Mouse (Mus musculus) liver, embryonic 13.5 days (tissue): ENCODE results near the gene Fah. TPM values are rescaled to one million over a fixed set of nuclear protein-coding genes. Genes with fewer than 3 reads are reported as not detected.

Experiments used
- ATAC-seq: fragments of 200-750 bp; cut with Nextera tagmentation; 2 replicates; pipeline ENCODE4 v1.8.0; 2017; ENCODE audit warnings: low read depth, mild to moderate bottlenecking, moderate number of reproducible peaks, moderate library complexity
- DNase-seq: peaks from one replicate; pipeline ENCODE4 v3.0.0; 2022
- H3K27ac ChIP-seq: fragments of 300-500 bp; sonication (generic); 2 replicates; pipeline ENCODE4 v1.5.1; 2015; ENCODE audit warnings: moderate library complexity, mild to moderate bottlenecking, inconsistent platforms
- H3K27me3 ChIP-seq: fragments of 300-500 bp; sonication (generic); 2 replicates; pipeline ENCODE4 v1.6.1; 2015; ENCODE audit warnings: mild to moderate bottlenecking, inconsistent platforms
- H3K36me3 ChIP-seq: fragments of 300-500 bp; sonication (generic); 2 replicates; pipeline ENCODE4 v1.6.1; 2015; ENCODE audit warnings: mild to moderate bottlenecking, inconsistent platforms
- H3K4me1 ChIP-seq: fragments of 300-500 bp; sonication (generic); replicated peaks from 2 replicates; pipeline ENCODE4 v1.6.1; 2015; ENCODE audit warnings: inconsistent platforms
- H3K4me2 ChIP-seq: fragments of 300-500 bp; sonication (generic); 2 replicates; pipeline ENCODE4 v1.6.1; 2015; ENCODE audit warnings: inconsistent platforms, mild to moderate bottlenecking, moderate library complexity
- H3K4me3 ChIP-seq: fragments of 300-500 bp; sonication (generic); replicated peaks from 2 replicates; pipeline ENCODE4 v1.5.1; 2015; ENCODE audit warnings: mild to moderate bottlenecking, inconsistent platforms
- H3K9ac ChIP-seq: fragments of 300-500 bp; sonication (generic); 2 replicates; pipeline ENCODE4 v1.6.1; 2015; ENCODE audit warnings: mild to moderate bottlenecking, inconsistent platforms
- H3K9me3 ChIP-seq: fragments of 300-500 bp; sonication (generic); replicated peaks from 2 replicates; pipeline ENCODE4 v1.6.1; 2016; ENCODE audit warnings: inconsistent platforms
- WGBS: fragments of 180-500 bp; shearing (Covaris S2); methylation state at CpG from one replicate; pipeline ENCODE4 v1.1.7; 2015; ENCODE audit not compliant: insufficient replicate concordance; 5-methylcytosine and 5-hydroxymethylcytosine counted together
- polyA plus RNA-seq: library from polyadenylated mRNA; unstranded; fragments of >200 nt; fragmentation: Nextera tagmentation; extraction: Ambion mirVana; gene quantifications from 2 replicates; pipeline ENCODE4 v1.2.1, GENCODE M21; 2015

Fah gene
- polyA plus RNA-seq, 1 experiment from 2014 or later, result 23.3 TPM

- H3K27me3 ChIP-seq, result no peaks in the 10 kb centered on the region
- H3K36me3 ChIP-seq, result peaks cover 43% of the 10 kb centered on the region
- 84% methylated on average over 3 of the region's 3 CpGs for WGBS
- no peak for ATAC-seq
- no peak overlapping the region for H3K9ac ChIP-seq
- H3K4me1 ChIP-seq, result 0 out of 2 replicates have a peak, but pooled peaks cover 3% of the 10 kb centered on the region
- no peak for DNase-seq
- no peaks in the 10 kb centered on the region for H3K9me3 ChIP-seq
- H3K4me3 ChIP-seq, result no peak overlapping the region
- H3K27ac ChIP-seq, result no peak overlapping the region
- no peak overlapping the region for H3K4me2 ChIP-seq
These were observed 14.4 kb upstream of the Fah start for GRCm38 (mm10) chr7:84620956-84621355.

- ATAC-seq (no peak), DNase-seq (no peak)
- Histone ChIP-seq H3K4me1 (0 out of 2 replicates have a peak, but pooled peaks cover 3% of the 10 kb centered on the region), H3K27me3 (no peaks in the 10 kb centered on the region), H3K27ac (no peak overlapping the region), H3K4me2 (no peak overlapping the region), H3K9me3 (no peaks in the 10 kb centered on the region), H3K9ac (no peak overlapping the region), H3K36me3 (peaks cover 40% of the 10 kb centered on the region), H3K4me3 (no peak overlapping the region)
- 81% methylated on average over 2 of the region's 2 CpGs for WGBS
These were observed 12.4 kb upstream of the Fah start for GRCm38 (mm10) chr7:84618951-84619350.

- no peak for DNase-seq
- Histone ChIP-seq H3K27ac (no peak overlapping the region), H3K9me3 (no peaks in the 10 kb centered on the region), H3K4me1 (peaks cover 14% of the 10 kb centered on the region), H3K36me3 (peaks cover 26% of the 10 kb centered on the region), H3K4me3 (no peak overlapping the region), H3K27me3 (no peaks in the 10 kb centered on the region), H3K9ac (no peak overlapping the region), H3K4me2 (no peak overlapping the region)
- ATAC-seq, result no peak
- 31% methylated on average over 4 of the region's 4 CpGs for WGBS
These were observed 5.9 kb upstream of the Fah start for GRCm38 (mm10) chr7:84612445-84612844.

GRCm38 (mm10) chr7:84611609-84612008 is 5.1 kb upstream of the Fah start:
- H3K4me3 ChIP-seq, result no peak overlapping the region
- H3K4me1 ChIP-seq, result peaks cover 18% of the 10 kb centered on the region
- H3K9me3 ChIP-seq, result no peaks in the 10 kb centered on the region
- no peak overlapping the region for H3K27ac ChIP-seq
- WGBS, result 22% methylated on average over 1 of the region's 1 CpGs
- DNase-seq (no peak), ATAC-seq (no peak)
- no peak overlapping the region for H3K9ac ChIP-seq
- H3K36me3 ChIP-seq, result peaks cover 19% of the 10 kb centered on the region
- H3K27me3 ChIP-seq, result no peaks in the 10 kb centered on the region
- H3K4me2 ChIP-seq, result no peak overlapping the region

GRCm38 (mm10) chr7:84605704-84606292 is 724 bp downstream of the Fah start:
- Histone ChIP-seq H3K27me3 (no peaks in the 10 kb centered on the region), H3K27ac (peak overlapping the region; percentile 64), H3K36me3 (0 out of 2 replicates have a peak, but pooled peaks cover 4% of the 10 kb centered on the region), H3K4me1 (peaks cover 26% of the 10 kb centered on the region), H3K9ac (peak overlapping the region; percentile 70), H3K4me3 (peak overlapping the region; percentile 69), H3K4me2 (peak overlapping the region; percentile 96), H3K9me3 (no peaks in the 10 kb centered on the region)
- ATAC-seq, result peak; percentile 99
- under 1% methylated on average over 36 of the region's 36 CpGs for WGBS
- DNase-seq, result peak; percentile 80

GRCm38 (mm10) chr7:84605033-84605687 is 1.4 kb downstream of the Fah start:
- H3K9me3 ChIP-seq, result no peaks in the 10 kb centered on the region
- peak overlapping the region; percentile 69 for H3K4me3 ChIP-seq
- ATAC-seq, result peak; percentile 11; the same call in 1 of the 2 replicates
- H3K4me1 ChIP-seq, result peaks cover 26% of the 10 kb centered on the region
- DNase-seq, result no peak
- peak overlapping the region; percentile 96 for H3K4me2 ChIP-seq
- H3K27ac ChIP-seq, result peak overlapping the region; percentile 64
- H3K27me3 ChIP-seq, result no peaks in the 10 kb centered on the region
- no peaks in the 10 kb centered on the region for H3K36me3 ChIP-seq
- H3K9ac ChIP-seq, result peak overlapping the region; percentile 70
- WGBS, result 14% methylated on average over 19 of the region's 19 CpGs

GRCm38 (mm10) chr7:84604501-84604900 is 2.0 kb downstream of the Fah start:
- no peaks in the 10 kb centered on the region for H3K36me3 ChIP-seq
- no peaks in the 10 kb centered on the region for H3K9me3 ChIP-seq
- WGBS, result 50% methylated on average over 3 of the region's 3 CpGs
- H3K4me3 ChIP-seq, result peak overlapping the region; percentile 69
- DNase-seq (no peak), ATAC-seq (no peak)
- peak overlapping the region; percentile 96 for H3K4me2 ChIP-seq
- peaks cover 26% of the 10 kb centered on the region for H3K4me1 ChIP-seq
- no peaks in the 10 kb centered on the region for H3K27me3 ChIP-seq
- H3K9ac ChIP-seq, result no peak overlapping the region
- 0 out of 2 replicates have a peak overlapping the region, but pooled peaks have one; percentile 13 for H3K27ac ChIP-seq

- Histone ChIP-seq H3K36me3 (no peaks in the 10 kb centered on the region), H3K9ac (no peak overlapping the region), H3K4me2 (no peak overlapping the region), H3K27me3 (no peaks in the 10 kb centered on the region), H3K4me3 (no peak overlapping the region), H3K9me3 (no peaks in the 10 kb centered on the region), H3K4me1 (peaks cover 20% of the 10 kb centered on the region), H3K27ac (no peak overlapping the region)
- no peak for DNase-seq
- ATAC-seq, result no peak
- 53% methylated on average over 3 of the region's 3 CpGs for WGBS
These were observed 5.2 kb downstream of the Fah start for GRCm38 (mm10) chr7:84601331-84601730.

- ATAC-seq (no peak), DNase-seq (no peak)
- Histone ChIP-seq H3K4me2 (no peak overlapping the region), H3K4me3 (no peak overlapping the region), H3K27ac (no peak overlapping the region), H3K9ac (no peak overlapping the region), H3K36me3 (no peaks in the 10 kb centered on the region), H3K27me3 (no peaks in the 10 kb centered on the region), H3K4me1 (peaks cover 14% of the 10 kb centered on the region), H3K9me3 (no peaks in the 10 kb centered on the region)
- WGBS, result 76% methylated on average over 2 of the region's 2 CpGs
These were observed 5.9 kb downstream of the Fah start for GRCm38 (mm10) chr7:84600631-84601030.

- DNase-seq (no peak), ATAC-seq (no peak)
- Histone ChIP-seq H3K4me2 (no peak overlapping the region), H3K4me1 (peaks cover 6% of the 10 kb centered on the region), H3K27me3 (no peaks in the 10 kb centered on the region), H3K9me3 (no peaks in the 10 kb centered on the region), H3K4me3 (no peak overlapping the region), H3K9ac (no peak overlapping the region), H3K36me3 (no peaks in the 10 kb centered on the region), H3K27ac (no peak overlapping the region)
- WGBS, result 84% methylated on average over 3 of the region's 3 CpGs
These were observed 9.9 kb downstream of the Fah start for GRCm38 (mm10) chr7:84596633-84597032.

GRCm38 (mm10) chr7:84596002-84596401 is 10.5 kb downstream of the Fah start:
- DNase-seq (no peak), ATAC-seq (no peak)
- H3K4me3 ChIP-seq, result no peak overlapping the region
- no peaks in the 10 kb centered on the region for H3K9me3 ChIP-seq
- no peak overlapping the region for H3K27ac ChIP-seq
- no peaks in the 10 kb centered on the region for H3K27me3 ChIP-seq
- H3K4me2 ChIP-seq, result no peak overlapping the region
- H3K4me1 ChIP-seq, result peaks cover 6% of the 10 kb centered on the region
- H3K36me3 ChIP-seq, result no peaks in the 10 kb centered on the region
- 80% methylated on average over 3 of the region's 3 CpGs for WGBS
- no peak overlapping the region for H3K9ac ChIP-seq

GRCm38 (mm10) chr7:84594917-84595303 is 11.6 kb downstream of the Fah start:
- 0 out of 2 replicates have a peak, but pooled peaks have one; percentile 2 for ATAC-seq
- Histone ChIP-seq H3K4me1 (peaks cover 14% of the 10 kb centered on the region), H3K9ac (no peak overlapping the region)

More at GRCm38 (mm10) chr7:84594917-84595303, 11.6 kb downstream of the Fah start:
- Histone ChIP-seq H3K4me2 (0 out of 2 replicates have a peak overlapping the region, but pooled peaks have one; percentile 5), H3K27me3 (no peaks in the 10 kb centered on the region), H3K9me3 (no peaks in the 10 kb centered on the region), H3K4me3 (no peak overlapping the region), H3K36me3 (no peaks in the 10 kb centered on the region), H3K27ac (peak overlapping the region; percentile 36; the same call in 1 of the 2 replicates)
- no peak for DNase-seq
